Mouse (Mus musculus) lung, postnatal 0 days (tissue): ENCODE measurements around the gene Tas2r119. TPM values are rescaled to one million over a fixed set of nuclear protein-coding genes. Genes with fewer than 3 reads are reported as not detected.

Experiments
- ATAC-seq: fragments of 200-750 bp; cut with Nextera tagmentation; 2 replicates; pipeline ENCODE4 v1.8.0; 2017; ENCODE audit warnings: moderate library complexity
- DNase-seq: peaks from one replicate; pipeline ENCODE4 v3.0.0-alpha.2; 2016; ENCODE audit warnings: low spot score
- H3K27ac ChIP-seq: fragments of 300-500 bp; sonication (generic); 2 replicates; pipeline ENCODE4 v1.5.1; 2014; ENCODE audit warnings: antibody characterized with exemption, mild to moderate bottlenecking, low read length, mixed read lengths
- H3K27me3 ChIP-seq: fragments of 300-500 bp; sonication (generic); replicated peaks from 2 replicates; pipeline ENCODE4 v1.6.1; 2014; ENCODE audit warnings: low read length, mixed read lengths; ENCODE audit not compliant: insufficient read depth
- H3K36me3 ChIP-seq: fragments of 300-500 bp; sonication (generic); 2 replicates; pipeline ENCODE4 v1.6.1; 2014; ENCODE audit warnings: low read length, mixed read lengths; ENCODE audit not compliant: insufficient read depth
- H3K4me1 ChIP-seq: fragments of 300-500 bp; sonication (generic); 2 replicates; pipeline ENCODE4 v1.6.1; 2014; ENCODE audit warnings: antibody characterized with exemption, low read depth, low read length, mixed read lengths; ENCODE audit not compliant: insufficient read depth
- H3K4me2 ChIP-seq: fragments of 300-500 bp; sonication (generic); replicated peaks from 2 replicates; pipeline ENCODE4 v1.6.1; 2014; ENCODE audit warnings: low read depth, mild to moderate bottlenecking, low read length, moderate library complexity, mixed read lengths
- H3K4me3 ChIP-seq: fragments of 300-500 bp; sonication (generic); 2 replicates; pipeline ENCODE4 v1.5.1; 2014; ENCODE audit warnings: low read depth, low read length
- H3K9ac ChIP-seq: fragments of 300-500 bp; sonication (generic); replicated peaks from 2 replicates; pipeline ENCODE4 v1.6.1; 2014; ENCODE audit warnings: low read depth, mild to moderate bottlenecking
- H3K9me3 ChIP-seq: fragments of 300-500 bp; sonication (generic); 2 replicates; pipeline ENCODE4 v1.6.1; 2016; ENCODE audit warnings: low read length, mixed read lengths
- CTCF ChIP-seq: IDR thresholded peaks from 2 replicates; pipeline ENCODE4 v1.5.1; 2016; ENCODE audit warnings: antibody characterized with exemption, mild to moderate bottlenecking
- EP300 ChIP-seq: IDR thresholded peaks from 2 replicates; pipeline ENCODE4 v1.6.1; 2016; ENCODE audit warnings: antibody characterized with exemption, mild to moderate bottlenecking, control low read depth
- WGBS: fragments of 180-500 bp; shearing (Covaris S2); extraction: QIAGEN DNeasy Blood & Tissue Kit; methylation state at CpG from one replicate; pipeline ENCODE4 v1.1.7; 2014; 5-methylcytosine and 5-hydroxymethylcytosine counted together
- polyA plus RNA-seq: library from polyadenylated mRNA; unstranded; fragments of >200 nt; fragmentation: Nextera tagmentation; extraction: Ambion mirVana; gene quantifications from 2 replicates; pipeline ENCODE4 v1.2.1, GENCODE M21; 2015

Tas2r119 gene
- polyA plus RNA-seq, 1 experiment from 2014 or later, result not detected

- Histone ChIP-seq H3K27ac (no peak overlapping the region), H3K9me3 (no peaks in the 10 kb centered on the region), H3K9ac (no peak overlapping the region), H3K4me3 (no peak overlapping the region), H3K4me2 (no peak overlapping the region), H3K27me3 (no peaks in the 10 kb centered on the region), H3K4me1 (no peaks in the 10 kb centered on the region), H3K36me3 (no peaks in the 10 kb centered on the region)
- TF ChIP-seq EP300, result no peak
- no peak for TF ChIP-seq CTCF
- DNase-seq (no peak), ATAC-seq (no peak)
Measured at GRCm38 (mm10) chr15:32160281-32160680, 16.8 kb upstream of the Tas2r119 start.

- H3K9me3 ChIP-seq, result no peaks in the 10 kb centered on the region
- H3K36me3 ChIP-seq, result no peaks in the 10 kb centered on the region
- H3K4me1 ChIP-seq, result no peaks in the 10 kb centered on the region
- no peak overlapping the region for H3K4me2 ChIP-seq
- ATAC-seq (no peak), DNase-seq (no peak)
- TF ChIP-seq EP300, result no peak
- TF ChIP-seq CTCF, result no peak
- H3K27me3 ChIP-seq, result no peaks in the 10 kb centered on the region
- H3K4me3 ChIP-seq, result no peak overlapping the region
- 69% methylated on average over 6 of the region's 6 CpGs for WGBS
- no peak overlapping the region for H3K9ac ChIP-seq
- no peak overlapping the region for H3K27ac ChIP-seq
Measured at GRCm38 (mm10) chr15:32171764-32172163, 5.3 kb upstream of the Tas2r119 start.

GRCm38 (mm10) chr15:32172175-32172987, 4.7 kb upstream of the Tas2r119 start:
- Histone ChIP-seq H3K9ac (no peak overlapping the region), H3K4me1 (no peaks in the 10 kb centered on the region), H3K27ac (no peak overlapping the region), H3K36me3 (no peaks in the 10 kb centered on the region), H3K4me3 (no peak overlapping the region), H3K4me2 (no peak overlapping the region), H3K27me3 (no peaks in the 10 kb centered on the region), H3K9me3 (no peaks in the 10 kb centered on the region)
- TF ChIP-seq EP300 (no peak), CTCF (no peak)
- ATAC-seq (no peak), DNase-seq (no peak)
- WGBS, result 72% methylated on average over 9 of the region's 9 CpGs

GRCm38 (mm10) chr15:32172988-32173329, 4.1 kb upstream of the Tas2r119 start:
- no peak for ATAC-seq
- DNase-seq, result no peak
- Histone ChIP-seq H3K36me3 (no peaks in the 10 kb centered on the region), H3K4me1 (no peaks in the 10 kb centered on the region), H3K27me3 (no peaks in the 10 kb centered on the region), H3K27ac (no peak overlapping the region), H3K9ac (no peak overlapping the region), H3K4me2 (no peak overlapping the region), H3K4me3 (no peak overlapping the region), H3K9me3 (no peaks in the 10 kb centered on the region)
- 65% methylated on average over 2 of the region's 2 CpGs for WGBS
- TF ChIP-seq CTCF (no peak), EP300 (no peak)

GRCm38 (mm10) chr15:32180010-32180725, 3.1 kb downstream of the Tas2r119 start:
- H3K9me3 ChIP-seq, result no peaks in the 10 kb centered on the region
- H3K36me3 ChIP-seq, result no peaks in the 10 kb centered on the region
- H3K4me2 ChIP-seq, result no peak overlapping the region
- no peaks in the 10 kb centered on the region for H3K4me1 ChIP-seq
- no peak overlapping the region for H3K9ac ChIP-seq
- DNase-seq, result no peak
- H3K27ac ChIP-seq, result no peak overlapping the region
- no peak for ATAC-seq
- 83% methylated on average over 1 of the region's 1 CpGs for WGBS
- TF ChIP-seq CTCF (no peak), EP300 (no peak)
- no peak overlapping the region for H3K4me3 ChIP-seq
- H3K27me3 ChIP-seq, result no peaks in the 10 kb centered on the region

GRCm38 (mm10) chr15:32182026-32182425, 4.9 kb downstream of the Tas2r119 start:
- no peaks in the 10 kb centered on the region for H3K4me1 ChIP-seq
- H3K27me3 ChIP-seq, result no peaks in the 10 kb centered on the region
- no peak for ATAC-seq
- H3K4me3 ChIP-seq, result no peak overlapping the region
- no peak overlapping the region for H3K27ac ChIP-seq
- WGBS, result 63% methylated on average over 1 of the region's 1 CpGs
- H3K36me3 ChIP-seq, result no peaks in the 10 kb centered on the region
- TF ChIP-seq CTCF, result no peak
- no peak for TF ChIP-seq EP300
- H3K9me3 ChIP-seq, result no peaks in the 10 kb centered on the region
- DNase-seq, result no peak
- H3K9ac ChIP-seq, result no peak overlapping the region
- H3K4me2 ChIP-seq, result no peak overlapping the region
